Comparison of ENCODE assay signal across 8 mouse cellular contexts in genomic region chr7:25848444-25848812, GRCm38 (mm10). TPM values are rescaled to one million over a fixed set of nuclear protein-coding genes. Genes with fewer than 3 reads are reported as not detected.
DNase-seq lines count a peak whose midpoint lies in the region; ATAC-seq and TF ChIP-seq lines count a peak whose summit lies in the region.

No protein-coding gene starts in this region.

- peaks cover 4% of the 10 kb centered on the region; the same call in 1 of the 2 replicates for H3K4me1 ChIP-seq in liver, adult 2 months (ENCODE audit: control insufficient read depth, insufficient read depth, low read length)
- H3K4me1 ChIP-seq in brown adipose tissue, adult 24 weeks (ENCODE audit: control insufficient read depth, insufficient read depth, insufficient read length, low read length), result no peaks in the 10 kb centered on the region
- H3K4me1 ChIP-seq in forebrain, embryonic 14.5 days (ENCODE audit: control insufficient read depth, insufficient read depth, low read length), result no peaks in the 10 kb centered on the region
- no peaks in the 10 kb centered on the region for H3K4me1 ChIP-seq in liver, embryonic 15.5 days (replicated peaks)

- ATAC-seq in forebrain, embryonic 14.5 days, result peak; percentile 48
- no peak for ATAC-seq in liver, embryonic 15.5 days (ENCODE audit: insufficient read depth)

- 25% methylated on average over 11 of the region's 11 CpGs for WGBS in liver, adult 2 months
- 29% methylated on average over 11 of the region's 11 CpGs for WGBS in forebrain, embryonic 14.5 days
- WGBS in liver, embryonic 15.5 days (ENCODE audit: insufficient replicate concordance), result 20% methylated on average over 11 of the region's 11 CpGs

- H3K9ac ChIP-seq in liver, adult 2 months (ENCODE audit: low read depth, low read length), result peak overlapping the region; percentile 87
- peak overlapping the region; percentile 55 for H3K9ac ChIP-seq in forebrain, embryonic 14.5 days (ENCODE audit: low read length)
- 0 out of 2 replicates have a peak overlapping the region, but pooled peaks have one; percentile 27 for H3K9ac ChIP-seq in liver, embryonic 15.5 days

- peak overlapping the region; percentile 58; the same call in 1 of the 2 replicates for H3K4me3 ChIP-seq in liver, adult 2 months (ENCODE audit: insufficient read depth, low read depth, low read length)
- H3K4me3 ChIP-seq in brown adipose tissue, adult 24 weeks (ENCODE audit: insufficient read depth, low read depth, low read length), result peak overlapping the region; percentile 94
- H3K4me3 ChIP-seq in forebrain, embryonic 14.5 days (ENCODE audit: low read depth, low read length), result peak overlapping the region; percentile 35
- peak overlapping the region; percentile 45 for H3K4me3 ChIP-seq in liver, embryonic 15.5 days (replicated peaks)

- TF ChIP-seq POLR2A in liver, adult 2 months (IDR thresholded peaks at IDR 0.05; ENCODE audit: extremely low read depth, insufficient read depth, low read length), result no peak

- H3K27me3 ChIP-seq in liver, adult 2 months (ENCODE audit: control insufficient read depth, insufficient read depth, low read length), result no peaks in the 10 kb centered on the region
- no peaks in the 10 kb centered on the region for H3K27me3 ChIP-seq in forebrain, embryonic 14.5 days (replicated peaks; ENCODE audit: control insufficient read depth, insufficient read depth, low read length)
- H3K27me3 ChIP-seq in liver, embryonic 15.5 days, result no peaks in the 10 kb centered on the region

- no peaks in the 10 kb centered on the region for H3K9me3 ChIP-seq in forebrain, embryonic 14.5 days (replicated peaks; ENCODE audit: control insufficient read depth, low read length)
- H3K9me3 ChIP-seq in liver, embryonic 15.5 days (replicated peaks), result no peaks in the 10 kb centered on the region

- no peak for TF ChIP-seq CTCF in liver, adult 2 months (IDR thresholded peaks at IDR 0.05; ENCODE audit: low read depth, low read length)

- no peaks in the 10 kb centered on the region for H3K36me3 ChIP-seq in liver, adult 2 months (ENCODE audit: control insufficient read depth, insufficient read depth, low read length)
- no peaks in the 10 kb centered on the region for H3K36me3 ChIP-seq in forebrain, embryonic 14.5 days (ENCODE audit: control insufficient read depth, insufficient read depth, low read length)
- no peaks in the 10 kb centered on the region for H3K36me3 ChIP-seq in liver, embryonic 15.5 days (replicated peaks)

- no peaks in the 10 kb centered on the region for H3K79me2 ChIP-seq in liver, adult 2 months (ENCODE audit: control insufficient read depth, insufficient read depth, low read length)

- H3K4me2 ChIP-seq in forebrain, embryonic 14.5 days (ENCODE audit: low read length), result peak overlapping the region; percentile 49
- H3K4me2 ChIP-seq in liver, embryonic 15.5 days, result peak overlapping the region; percentile 57

- H3K27ac ChIP-seq in liver, adult 2 months (replicated peaks; ENCODE audit: insufficient read depth, low read depth, low read length), result no peak overlapping the region
- 0 out of 2 replicates have a peak overlapping the region, but pooled peaks have one; percentile 65 for H3K27ac ChIP-seq in brown adipose tissue, adult 24 weeks (replicated peaks; ENCODE audit: low read depth, low read length)
- H3K27ac ChIP-seq in forebrain, embryonic 14.5 days (ENCODE audit: low read depth, low read length), result no peak overlapping the region
- no peak overlapping the region for H3K27ac ChIP-seq in liver, embryonic 15.5 days (replicated peaks)

- no peak for DNase-seq in liver, adult 2 months (ENCODE audit: extremely low read depth, low read depth, low spot score)
- no peak for DNase-seq in liver
- peak; percentile 22 for DNase-seq in forebrain, embryonic 14.5 days (ENCODE audit: low spot score)
- no peak for DNase-seq in urinary bladder, postnatal 4 days (ENCODE audit: low spot score in 2 of 2)
- no peak for DNase-seq in right cerebral cortex, postnatal 25 days
- DNase-seq in lung, adult 18-20 months, result no peak

RNA-seq across cellular contexts. Expression of gene Cyp2s1, which starts 31.7 kb away (rescaled TPM):
- 0.13 and 0.28 TPM in 2 replicates for total RNA-seq in liver, adult 2 months (2014; rRNA removed)
- 0.37 and 0.41 TPM in 2 replicates for polyA plus RNA-seq in liver, adult 2 months (2012; rRNA removed)
- not detected in 2 replicates for polyA plus RNA-seq in brown adipose tissue, adult 24 weeks (2012; ENCODE audit: insufficient read depth, insufficient read length, missing spikeins)
- polyA plus RNA-seq in forebrain, embryonic 14.5 days (2014; fragmentation: Nextera tagmentation; extraction: Ambion mirVana), result 0.95 and 1.1 TPM in 2 replicates
- 0.46 TPM in 2 replicates for polyA plus RNA-seq in liver, embryonic 15.5 days (2015; fragmentation: Nextera tagmentation; extraction: Ambion mirVana)

RNA-seq across cellular contexts. Expression of gene Cyp2b10, which starts 49.0 kb away (rescaled TPM):
- total RNA-seq in liver, adult 2 months (2014; rRNA removed), result 95.3 and 137 TPM in 2 replicates
- 21.6 and 78.3 TPM in 2 replicates for polyA plus RNA-seq in liver, adult 2 months (2012; rRNA removed)
- polyA plus RNA-seq in brown adipose tissue, adult 24 weeks (2012; ENCODE audit: insufficient read depth, insufficient read length, missing spikeins), result 2.9 and 47.4 TPM in 2 replicates
- not detected in 2 replicates for polyA plus RNA-seq in forebrain, embryonic 14.5 days (2014; fragmentation: Nextera tagmentation; extraction: Ambion mirVana)
- polyA plus RNA-seq in liver, embryonic 15.5 days (2015; fragmentation: Nextera tagmentation; extraction: Ambion mirVana), result 0.07 TPM in 1 of 2 replicates, not detected in the other

RNA-seq across cellular contexts. Expression of gene Axl, which starts 59.9 kb away (rescaled TPM):
- 12.4 and 18.0 TPM in 2 replicates for total RNA-seq in liver, adult 2 months (2014; rRNA removed)
- 6.3 and 11.4 TPM in 2 replicates for polyA plus RNA-seq in liver, adult 2 months (2012; rRNA removed)
- 18.6 and 24.1 TPM in 2 replicates for polyA plus RNA-seq in brown adipose tissue, adult 24 weeks (2012; ENCODE audit: insufficient read depth, insufficient read length, missing spikeins)
- 15.8 and 16.7 TPM in 2 replicates for polyA plus RNA-seq in forebrain, embryonic 14.5 days (2014; fragmentation: Nextera tagmentation; extraction: Ambion mirVana)
- 18.1 and 22.2 TPM in 2 replicates for polyA plus RNA-seq in liver, embryonic 15.5 days (2015; fragmentation: Nextera tagmentation; extraction: Ambion mirVana)

Comparison
In these comparisons a context has a peak if more than half of its experiments do, and no peak if none do; other contexts are left out.
1. H3K4me3 ChIP-seq: peak in every context shown above with its lines; median percentile 94 in brown adipose tissue, adult 24 weeks; 58 in liver, adult 2 months; 45 in liver, embryonic 15.5 days; 35 in forebrain, embryonic 14.5 days.
2. H3K9ac ChIP-seq: peak in every context shown above with its lines; median percentile 87 in liver, adult 2 months; 55 in forebrain, embryonic 14.5 days; 27 in liver, embryonic 15.5 days.